Mouse (Mus musculus): Measurements from ENCODE around the gene Dlat. TPM values are rescaled to one million over a fixed set of nuclear protein-coding genes. Genes with fewer than 3 reads are reported as not detected.

Dlat gene
- polyA plus RNA-seq, 1 experiment from 2014 or later = 65.9 TPM

DNA sequence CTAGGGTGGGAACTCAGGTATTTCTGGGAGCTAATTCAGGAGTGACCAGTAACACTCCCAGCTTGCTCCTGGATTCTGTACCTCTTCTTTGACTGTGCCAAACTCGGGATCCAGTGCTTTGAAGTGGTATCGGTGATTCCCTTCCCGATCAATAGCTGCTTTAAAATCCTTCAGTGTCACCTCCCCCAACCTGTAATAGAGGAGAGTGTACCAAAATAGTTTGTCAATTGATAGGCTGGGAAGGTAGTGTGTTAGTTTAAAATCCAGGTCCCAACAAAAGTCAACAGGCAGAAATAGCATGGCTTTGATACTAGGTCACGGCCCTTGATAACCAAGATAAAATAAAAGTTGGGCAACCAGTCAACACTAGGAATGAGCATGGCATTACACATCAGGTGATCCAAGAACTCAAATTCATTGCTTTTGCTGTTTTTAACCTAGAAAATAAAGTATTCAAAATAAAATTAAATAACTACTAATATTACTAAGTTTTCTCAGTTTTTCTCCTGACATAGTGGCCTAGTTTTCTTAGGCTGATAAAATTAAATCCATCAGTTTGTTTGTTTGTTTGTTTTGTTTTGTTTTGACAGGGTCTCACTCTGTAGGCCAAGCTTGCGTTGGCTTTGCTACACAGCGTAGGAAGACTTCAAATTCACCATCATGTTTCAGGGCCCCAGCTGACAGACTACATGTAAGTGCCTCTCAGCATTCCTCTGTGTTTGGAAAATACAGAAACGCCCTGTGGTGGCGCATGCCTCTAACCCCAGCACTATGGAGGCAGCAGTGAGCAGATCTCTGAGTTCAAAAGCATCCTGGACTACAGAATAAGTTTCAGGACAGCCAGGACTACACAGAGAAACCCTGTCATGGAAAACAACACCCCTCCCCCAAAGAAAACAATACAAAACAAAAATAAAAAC is 8.3 kb upstream of the Dlat start:
- H3K36me3 ChIP-seq (ENCODE audit: control insufficient read depth, insufficient read depth, low read length) = peaks cover 30% of the 10 kb centered on the region
- no peaks in the 10 kb centered on the region for H3K27me3 ChIP-seq (replicated peaks; ENCODE audit: control insufficient read depth, insufficient read depth, low read length)
- H3K4me2 ChIP-seq (ENCODE audit: low read depth, low read length) = no peak overlapping the region
- no peaks in the 10 kb centered on the region for H3K9me3 ChIP-seq (ENCODE audit: control insufficient read depth, low read length)
- DNase-seq (ENCODE audit: low spot score) (no peak), ATAC-seq (ENCODE audit: low read depth) (no peak)
- no peaks in the 10 kb centered on the region for H3K4me1 ChIP-seq (ENCODE audit: control insufficient read depth, insufficient read depth, low read length)
- no peak overlapping the region for H3K27ac ChIP-seq (replicated peaks; ENCODE audit: low read depth, low read length)
- whole genome bisulfite sequencing = 78% methylated on average over 8 of the region's 8 CpGs
- no peak overlapping the region for H3K4me3 ChIP-seq (ENCODE audit: low read depth, low read length)
- H3K9ac ChIP-seq (ENCODE audit: low read depth, low read length) = no peak overlapping the region

DNA sequence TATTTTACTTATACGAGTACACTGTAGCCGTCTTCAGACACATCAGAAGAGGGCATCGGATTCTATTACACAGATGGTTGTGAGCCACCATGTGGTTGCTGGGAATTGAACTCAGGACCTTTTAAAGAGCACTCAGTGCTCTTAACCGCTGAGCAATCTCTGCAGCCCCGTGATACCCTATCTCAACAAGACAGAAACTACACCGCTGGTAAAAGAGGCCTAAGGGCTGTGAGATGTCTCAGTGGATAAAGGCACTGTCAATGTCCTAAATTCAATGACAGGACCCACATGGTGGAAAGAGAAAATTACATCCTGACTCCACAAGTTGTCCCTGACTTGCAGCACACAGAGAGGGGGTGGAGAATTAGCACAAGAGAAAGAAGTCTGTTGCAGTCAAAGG is 6.9 kb upstream of the Dlat start:
- no peaks in the 10 kb centered on the region for H3K4me1 ChIP-seq (ENCODE audit: control insufficient read depth, insufficient read depth, low read length)
- peaks cover 31% of the 10 kb centered on the region for H3K36me3 ChIP-seq (ENCODE audit: control insufficient read depth, insufficient read depth, low read length)
- no peak for ATAC-seq (ENCODE audit: low read depth)

GRCm38 (mm10) chr9:50664826-50665225 is 5.2 kb upstream of the Dlat start:
- Histone ChIP-seq H3K9me3 (ENCODE audit: control insufficient read depth, low read length) (no peaks in the 10 kb centered on the region), H3K27ac (replicated peaks; ENCODE audit: low read depth, low read length) (no peak overlapping the region), H3K4me1 (ENCODE audit: control insufficient read depth, insufficient read depth, low read length) (peaks cover 4% of the 10 kb centered on the region; the same call in 1 of the 2 replicates), H3K4me2 (ENCODE audit: low read depth, low read length) (no peak overlapping the region), H3K9ac (ENCODE audit: low read depth, low read length) (no peak overlapping the region), H3K27me3 (replicated peaks; ENCODE audit: control insufficient read depth, insufficient read depth, low read length) (no peaks in the 10 kb centered on the region), H3K4me3 (ENCODE audit: low read depth, low read length) (no peak overlapping the region), H3K36me3 (ENCODE audit: control insufficient read depth, insufficient read depth, low read length) (peaks cover 31% of the 10 kb centered on the region)
- no peak for ATAC-seq (ENCODE audit: low read depth)
- WGBS = 91% methylated on average over 5 of the region's 5 CpGs
- no peak for DNase-seq (ENCODE audit: low spot score)

More for the DNA sequence above, 6.9 kb upstream of the Dlat start:
- H3K4me3 ChIP-seq (ENCODE audit: low read depth, low read length) = no peak overlapping the region
- 80% methylated on average over 6 of the region's 6 CpGs for WGBS
- no peaks in the 10 kb centered on the region for H3K9me3 ChIP-seq (ENCODE audit: control insufficient read depth, low read length)
- DNase-seq (ENCODE audit: low spot score) = no peak
- H3K4me2 ChIP-seq (ENCODE audit: low read depth, low read length) = no peak overlapping the region
- no peaks in the 10 kb centered on the region for H3K27me3 ChIP-seq (replicated peaks; ENCODE audit: control insufficient read depth, insufficient read depth, low read length)
- no peak overlapping the region for H3K9ac ChIP-seq (ENCODE audit: low read depth, low read length)
- H3K27ac ChIP-seq (replicated peaks; ENCODE audit: low read depth, low read length) = no peak overlapping the region

DNA sequence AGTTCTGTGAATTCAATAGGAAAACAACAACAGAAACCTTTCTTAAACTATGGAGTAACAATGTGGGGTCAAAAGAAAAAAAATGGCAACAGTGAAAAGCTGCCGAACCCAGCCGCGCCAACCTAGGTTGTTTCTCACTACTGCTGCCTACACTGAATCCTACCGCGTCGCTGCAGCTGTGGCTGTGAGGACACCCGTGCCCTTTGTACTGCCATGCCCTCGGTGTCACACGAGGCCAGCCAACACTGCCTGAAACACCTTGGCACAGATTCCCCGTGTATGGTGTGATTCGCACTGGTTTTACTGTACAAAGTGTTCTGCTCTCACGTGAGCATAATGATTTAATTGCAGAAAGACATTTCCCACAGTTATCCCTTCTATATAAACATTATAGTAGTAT is 851 bp upstream of the Dlat start:
- Histone ChIP-seq H3K27ac (replicated peaks; ENCODE audit: low read depth, low read length) (no peak overlapping the region), H3K27me3 (replicated peaks; ENCODE audit: control insufficient read depth, insufficient read depth, low read length) (no peaks in the 10 kb centered on the region), H3K4me1 (ENCODE audit: control insufficient read depth, insufficient read depth, low read length) (peaks cover 4% of the 10 kb centered on the region; the same call in 1 of the 2 replicates), H3K4me3 (ENCODE audit: low read depth, low read length) (peak overlapping the region; percentile 69), H3K4me2 (ENCODE audit: low read depth, low read length) (peak overlapping the region; percentile 76), H3K9me3 (ENCODE audit: control insufficient read depth, low read length) (no peaks in the 10 kb centered on the region), H3K36me3 (ENCODE audit: control insufficient read depth, insufficient read depth, low read length) (peaks cover 27% of the 10 kb centered on the region), H3K9ac (ENCODE audit: low read depth, low read length) (peak overlapping the region; percentile 26; the same call in 1 of the 2 replicates)
- DNase-seq (ENCODE audit: low spot score) (peak; percentile 14), ATAC-seq (ENCODE audit: low read depth) (no peak)
- 19% methylated on average over 12 of the region's 12 CpGs for WGBS

DNA sequence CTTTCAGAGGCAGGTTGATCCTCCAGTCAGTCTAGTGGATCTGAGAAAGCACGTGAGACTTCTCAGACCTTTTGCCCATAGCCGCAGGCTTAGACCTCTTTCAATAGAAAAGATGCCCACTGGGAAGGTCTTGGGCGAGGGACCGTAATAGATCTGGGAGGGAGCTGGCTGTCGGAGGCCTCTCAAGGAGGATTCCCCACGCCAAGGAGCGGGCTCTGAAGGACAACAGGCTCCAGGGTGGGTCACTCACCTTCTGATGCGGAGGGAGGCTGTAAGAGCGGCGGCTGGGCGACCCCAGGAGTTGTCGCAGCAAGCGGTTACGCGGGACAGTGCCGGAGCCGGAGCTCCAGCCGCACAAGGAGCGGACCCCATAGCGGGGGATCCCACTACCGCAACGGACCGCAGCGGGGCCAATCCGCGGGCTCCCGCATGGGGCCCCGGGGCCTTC is 615 bp downstream of the Dlat start:
- Histone ChIP-seq H3K27me3 (replicated peaks; ENCODE audit: control insufficient read depth, insufficient read depth, low read length) (no peaks in the 10 kb centered on the region), H3K9me3 (ENCODE audit: control insufficient read depth, low read length) (no peaks in the 10 kb centered on the region), H3K36me3 (ENCODE audit: control insufficient read depth, insufficient read depth, low read length) (peaks cover 29% of the 10 kb centered on the region), H3K4me1 (ENCODE audit: control insufficient read depth, insufficient read depth, low read length) (peaks cover 4% of the 10 kb centered on the region; the same call in 1 of the 2 replicates), H3K27ac (replicated peaks; ENCODE audit: low read depth, low read length) (peak overlapping the region; percentile 59), H3K9ac (ENCODE audit: low read depth, low read length) (peak overlapping the region; percentile 80), H3K4me2 (ENCODE audit: low read depth, low read length) (peak overlapping the region; percentile 76), H3K4me3 (ENCODE audit: low read depth, low read length) (peak overlapping the region; percentile 69)
- DNase-seq (ENCODE audit: low spot score) (peak; percentile 7), ATAC-seq (ENCODE audit: low read depth) (peak; percentile 51; the same call in 1 of the 2 replicates)
- 0% methylated on average over 13 of the region's 28 CpGs for WGBS

GRCm38 (mm10) chr9:50658391-50658790 is 1.2 kb downstream of the Dlat start:
- Histone ChIP-seq H3K27me3 (replicated peaks; ENCODE audit: control insufficient read depth, insufficient read depth, low read length) (no peaks in the 10 kb centered on the region), H3K4me2 (ENCODE audit: low read depth, low read length) (peak overlapping the region; percentile 76), H3K9me3 (ENCODE audit: control insufficient read depth, low read length) (no peaks in the 10 kb centered on the region), H3K27ac (replicated peaks; ENCODE audit: low read depth, low read length) (peak overlapping the region; percentile 59; the same call in 1 of the 2 replicates), H3K36me3 (ENCODE audit: control insufficient read depth, insufficient read depth, low read length) (peaks cover 35% of the 10 kb centered on the region), H3K4me3 (ENCODE audit: low read depth, low read length) (peak overlapping the region; percentile 69), H3K4me1 (ENCODE audit: control insufficient read depth, insufficient read depth, low read length) (peaks cover 4% of the 10 kb centered on the region; the same call in 1 of the 2 replicates), H3K9ac (ENCODE audit: low read depth, low read length) (peak overlapping the region; percentile 80)
- DNase-seq (ENCODE audit: low spot score) = peak; percentile 36
- ATAC-seq (ENCODE audit: low read depth) = no peak
- 16% methylated on average over 5 of the region's 5 CpGs for WGBS

DNA sequence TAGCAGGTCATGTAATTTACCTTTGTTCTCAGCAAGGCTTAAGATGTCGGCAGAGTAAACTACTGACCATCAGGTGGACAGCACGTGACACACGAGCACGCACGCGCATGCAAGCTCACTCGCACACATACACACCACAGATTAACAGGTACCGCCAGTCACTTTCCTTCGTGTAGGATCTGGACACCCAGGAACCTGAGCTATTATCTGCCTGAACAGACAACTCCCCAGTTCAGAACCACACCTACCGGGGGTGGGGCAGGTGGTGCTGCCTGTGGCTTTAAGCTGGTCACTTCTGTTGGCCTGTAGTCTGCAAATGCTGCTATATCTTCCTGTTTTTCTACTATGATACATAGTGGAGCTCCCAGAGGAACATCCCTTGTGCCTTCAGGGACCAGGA is 9.1 kb downstream of the Dlat start:
- H3K4me2 ChIP-seq (ENCODE audit: low read depth, low read length) = no peak overlapping the region
- H3K4me1 ChIP-seq (ENCODE audit: control insufficient read depth, insufficient read depth, low read length) = no peaks in the 10 kb centered on the region
- H3K4me3 ChIP-seq (ENCODE audit: low read depth, low read length) = no peak overlapping the region
- no peak for ATAC-seq (ENCODE audit: low read depth)
- no peaks in the 10 kb centered on the region for H3K27me3 ChIP-seq (replicated peaks; ENCODE audit: control insufficient read depth, insufficient read depth, low read length)
- 93% methylated on average over 10 of the region's 10 CpGs for WGBS
- H3K27ac ChIP-seq (replicated peaks; ENCODE audit: low read depth, low read length) = no peak overlapping the region
- H3K36me3 ChIP-seq (ENCODE audit: control insufficient read depth, insufficient read depth, low read length) = peaks cover 89% of the 10 kb centered on the region
- no peaks in the 10 kb centered on the region for H3K9me3 ChIP-seq (ENCODE audit: control insufficient read depth, low read length)
- H3K9ac ChIP-seq (ENCODE audit: low read depth, low read length) = no peak overlapping the region
- no peak for DNase-seq (ENCODE audit: low spot score)

DNA sequence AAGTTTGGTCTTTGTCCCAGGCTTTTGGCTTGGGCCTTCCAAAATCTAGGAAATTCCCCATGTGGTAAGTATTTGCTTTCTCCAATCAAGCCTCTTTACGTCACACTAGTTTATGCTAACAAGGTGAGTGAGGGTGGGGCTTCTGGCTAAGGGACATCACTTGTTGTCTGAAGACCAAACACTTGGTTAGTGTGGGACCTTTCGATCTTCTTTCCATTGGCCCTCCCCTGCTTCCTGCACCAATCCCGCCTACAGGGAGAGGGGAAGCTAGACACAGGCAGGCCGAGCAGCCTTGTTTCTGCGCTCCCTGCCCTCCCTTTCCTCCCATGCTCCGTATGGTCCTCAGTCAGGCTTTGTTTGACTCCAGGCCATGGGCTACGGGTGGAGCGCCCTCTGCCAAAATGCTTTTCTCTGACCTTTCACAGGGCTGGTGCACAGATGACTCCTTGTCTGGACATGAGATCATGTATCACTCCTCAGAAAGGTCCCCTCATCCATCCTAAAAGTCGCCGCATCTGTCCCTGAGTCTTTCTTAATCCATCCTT is 12.7 kb downstream of the Dlat start:
- Histone ChIP-seq H3K27me3 (replicated peaks; ENCODE audit: control insufficient read depth, insufficient read depth, low read length) (no peaks in the 10 kb centered on the region), H3K9me3 (ENCODE audit: control insufficient read depth, low read length) (no peaks in the 10 kb centered on the region), H3K36me3 (ENCODE audit: control insufficient read depth, insufficient read depth, low read length) (peaks cover 88% of the 10 kb centered on the region), H3K4me2 (ENCODE audit: low read depth, low read length) (no peak overlapping the region), H3K27ac (replicated peaks; ENCODE audit: low read depth, low read length) (no peak overlapping the region), H3K4me3 (ENCODE audit: low read depth, low read length) (no peak overlapping the region), H3K9ac (ENCODE audit: low read depth, low read length) (no peak overlapping the region), H3K4me1 (ENCODE audit: control insufficient read depth, insufficient read depth, low read length) (no peaks in the 10 kb centered on the region)
- WGBS = 77% methylated on average over 10 of the region's 10 CpGs
- DNase-seq (ENCODE audit: low spot score) = no peak
- ATAC-seq (ENCODE audit: low read depth) = no peak
